Mouse (Mus musculus): ENCODE measurements at regions not wholly inside any gene's neighbourhood (a gene's known extent, or its start where the extent isn't known, plus 50 kb on each side); places are given as distances from the start of the nearest gene placed in this dataset.

- Histone ChIP-seq H3K79me2 (ENCODE audit: control insufficient read depth, insufficient read depth) (no peaks in the 10 kb centered on the region), H3K36me3 (ENCODE audit: control insufficient read depth, insufficient read depth) (no peaks in the 10 kb centered on the region), H3K27me3 (ENCODE audit: control insufficient read depth, insufficient read depth, insufficient read length) (peaks cover 3% of the 10 kb centered on the region), H3K4me3 (ENCODE audit: insufficient read depth, poor library complexity, severe bottlenecking) (no peak overlapping the region), H3K79me3 (ENCODE audit: low read depth) (no peaks in the 10 kb centered on the region), H3ac (ENCODE audit: control insufficient read depth, insufficient read length, low read depth) (no peak overlapping the region)
- TF ChIP-seq CEBPB (IDR thresholded peaks at IDR 0.05; ENCODE audit: low read depth), result no peak
These were observed 242.0 kb downstream of the Cd83 start for GRCm38 (mm10) chr13:44026321-44027255.

DNA sequence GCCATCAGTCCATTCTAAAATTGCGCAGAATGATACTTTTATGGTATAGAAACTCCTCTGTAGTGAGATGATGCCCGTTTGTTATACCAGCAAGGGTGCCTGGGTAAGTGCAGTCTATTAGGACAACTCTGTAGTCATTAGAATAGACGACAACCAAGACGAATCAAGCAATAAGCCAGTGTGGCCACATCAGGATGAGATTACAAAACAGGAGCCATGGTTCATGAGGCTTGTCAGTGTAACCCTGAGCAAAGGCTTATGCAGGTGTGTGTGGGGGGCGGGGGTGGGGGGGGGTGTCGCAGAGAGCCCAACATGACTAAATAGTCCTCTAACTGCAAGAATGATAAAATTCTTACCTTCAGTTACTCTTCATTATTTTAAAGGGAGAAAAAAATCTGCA is 243.5 kb downstream of the Cd83 start:
- Histone ChIP-seq H3K79me3 (ENCODE audit: low read depth) (no peaks in the 10 kb centered on the region), H3K4me3 (ENCODE audit: insufficient read depth, poor library complexity, severe bottlenecking) (no peak overlapping the region), H3K27me3 (ENCODE audit: control insufficient read depth, insufficient read depth, insufficient read length) (peaks cover 3% of the 10 kb centered on the region), H3K36me3 (ENCODE audit: control insufficient read depth, insufficient read depth) (no peaks in the 10 kb centered on the region), H3ac (ENCODE audit: control insufficient read depth, insufficient read length, low read depth) (no peak overlapping the region), H3K79me2 (ENCODE audit: control insufficient read depth, insufficient read depth) (no peaks in the 10 kb centered on the region)
- no peak for TF ChIP-seq MYOD1 (IDR thresholded peaks at IDR 0.05; ENCODE audit: control insufficient read depth, insufficient read length, low read depth)
- no peak for TF ChIP-seq FOSL1 (IDR thresholded peaks at IDR 0.05; ENCODE audit: insufficient read depth, low read length, poor library complexity, severe bottlenecking)
- TF ChIP-seq CEBPB (IDR thresholded peaks at IDR 0.05; ENCODE audit: low read depth), result no peak
- no peak for TF ChIP-seq MAX (IDR thresholded peaks at IDR 0.05)
- no peak for TF ChIP-seq USF1 (IDR thresholded peaks at IDR 0.05; ENCODE audit: low read depth)
- TF ChIP-seq MYOG (IDR thresholded peaks at IDR 0.05; ENCODE audit: control insufficient read depth, extremely low read depth, insufficient read length), result no peak
- no peak for TF ChIP-seq CTCF (IDR thresholded peaks at IDR 0.05; ENCODE audit: control insufficient read depth, insufficient read depth, insufficient read length)

DNA sequence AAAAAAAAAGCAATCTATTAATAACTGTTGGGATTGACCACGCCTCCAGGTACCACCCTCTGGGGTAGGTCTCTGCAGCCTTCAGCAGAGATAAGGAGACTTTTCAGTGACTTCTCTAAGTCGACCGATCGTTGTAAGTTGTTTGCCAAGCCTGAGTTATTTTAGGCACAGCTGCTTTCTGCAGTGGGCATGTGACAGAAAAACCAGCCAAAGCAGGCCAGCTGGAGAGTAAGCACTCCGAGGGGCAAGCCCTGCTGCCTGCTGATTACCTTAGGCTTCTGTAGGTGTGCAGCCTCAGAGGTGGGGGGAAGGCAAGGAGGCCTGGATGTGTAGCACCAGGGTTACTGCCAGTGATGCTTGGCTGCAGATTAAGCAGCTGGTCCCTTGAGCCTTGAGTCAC is 246.0 kb downstream of the Cd83 start:
- Histone ChIP-seq H3ac (ENCODE audit: control insufficient read depth, insufficient read length, low read depth) (no peak overlapping the region), H3K79me2 (ENCODE audit: control insufficient read depth, insufficient read depth) (no peaks in the 10 kb centered on the region), H3K36me3 (ENCODE audit: control insufficient read depth, insufficient read depth) (no peaks in the 10 kb centered on the region), H3K4me3 (ENCODE audit: insufficient read depth, poor library complexity, severe bottlenecking) (no peak overlapping the region), H3K27me3 (ENCODE audit: control insufficient read depth, insufficient read depth, insufficient read length) (peaks cover 3% of the 10 kb centered on the region), H3K79me3 (ENCODE audit: low read depth) (no peaks in the 10 kb centered on the region)
- TF ChIP-seq MAX (IDR thresholded peaks at IDR 0.05), result no peak
- TF ChIP-seq FOSL1 (IDR thresholded peaks at IDR 0.05; ENCODE audit: insufficient read depth, low read length, poor library complexity, severe bottlenecking), result no peak
- TF ChIP-seq USF1 (IDR thresholded peaks at IDR 0.05; ENCODE audit: low read depth), result no peak
- no peak for TF ChIP-seq MYOD1 (IDR thresholded peaks at IDR 0.05; ENCODE audit: control insufficient read depth, insufficient read length, low read depth)
- TF ChIP-seq CTCF (IDR thresholded peaks at IDR 0.05; ENCODE audit: control insufficient read depth, insufficient read depth, insufficient read length), result no peak

DNA sequence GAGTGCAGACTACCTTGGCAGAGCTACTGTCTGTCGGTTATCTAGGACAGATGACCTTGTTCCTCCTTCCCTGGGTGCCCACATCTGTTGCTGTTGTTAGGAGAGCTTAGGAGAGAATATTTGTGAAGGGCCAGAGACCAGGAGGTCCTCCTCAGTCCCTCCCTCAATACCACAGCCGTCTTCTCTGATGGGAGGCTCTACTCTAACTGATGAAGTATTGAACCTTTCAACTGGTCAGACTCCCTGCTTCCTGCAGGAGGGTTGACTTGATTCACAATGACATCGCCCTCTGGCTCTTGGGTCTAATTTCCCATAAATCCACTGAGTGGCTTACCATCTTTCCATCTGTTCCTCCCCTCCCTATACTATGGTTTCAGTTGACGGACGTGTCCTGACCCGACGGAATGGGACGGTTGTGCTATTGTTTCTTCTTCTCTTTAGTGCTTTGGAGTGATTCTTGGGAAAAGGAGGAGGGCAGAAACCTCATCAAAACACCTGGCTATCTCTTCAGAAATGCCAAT is 253.3 kb downstream of the Cd83 start:
- no peak overlapping the region for H3ac ChIP-seq (ENCODE audit: control insufficient read depth, insufficient read length, low read depth)
- TF ChIP-seq MYOD1 (IDR thresholded peaks at IDR 0.05; ENCODE audit: control insufficient read depth, insufficient read length, low read depth), result no peak
- no peak for TF ChIP-seq FOSL1 (IDR thresholded peaks at IDR 0.05; ENCODE audit: insufficient read depth, low read length, poor library complexity, severe bottlenecking)
- TF ChIP-seq CEBPB (IDR thresholded peaks at IDR 0.05; ENCODE audit: low read depth), result no peak
- TF ChIP-seq USF1 (IDR thresholded peaks at IDR 0.05; ENCODE audit: low read depth), result no peak
- no peak for TF ChIP-seq MAX (IDR thresholded peaks at IDR 0.05)
- TF ChIP-seq CTCF (IDR thresholded peaks at IDR 0.05; ENCODE audit: control insufficient read depth, insufficient read depth, insufficient read length), result no peak
- no peak for TF ChIP-seq MYOG (IDR thresholded peaks at IDR 0.05; ENCODE audit: control insufficient read depth, extremely low read depth, insufficient read length)
- no peak overlapping the region for H3K4me3 ChIP-seq (ENCODE audit: insufficient read depth, poor library complexity, severe bottlenecking)
- no peaks in the 10 kb centered on the region for H3K79me3 ChIP-seq (ENCODE audit: low read depth)
- no peaks in the 10 kb centered on the region for H3K27me3 ChIP-seq (ENCODE audit: control insufficient read depth, insufficient read depth, insufficient read length)
- H3K36me3 ChIP-seq (ENCODE audit: control insufficient read depth, insufficient read depth), result no peaks in the 10 kb centered on the region
- no peaks in the 10 kb centered on the region for H3K79me2 ChIP-seq (ENCODE audit: control insufficient read depth, insufficient read depth)

DNA sequence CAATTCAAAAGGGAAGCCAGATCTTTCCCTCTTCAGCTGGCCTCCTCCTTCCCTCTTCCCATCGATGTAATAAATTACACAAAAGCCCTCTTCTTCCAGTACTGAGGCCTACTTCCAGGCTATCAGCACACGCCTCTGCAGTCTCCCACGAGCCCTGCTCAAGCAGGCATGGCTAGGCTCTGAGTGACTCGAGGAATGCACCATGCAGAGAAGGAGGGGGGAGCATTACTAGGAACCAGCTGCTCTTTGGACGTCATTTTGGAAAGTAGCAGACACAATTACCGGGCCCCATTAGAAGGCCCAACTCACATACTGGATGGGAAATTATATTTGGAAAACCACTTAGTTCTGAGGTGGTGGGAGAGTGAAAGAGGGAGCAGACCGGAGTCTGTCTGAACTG is 253.7 kb downstream of the Cd83 start:
- Histone ChIP-seq H3K79me3 (ENCODE audit: low read depth) (no peaks in the 10 kb centered on the region), H3K79me2 (ENCODE audit: control insufficient read depth, insufficient read depth) (no peaks in the 10 kb centered on the region), H3K36me3 (ENCODE audit: control insufficient read depth, insufficient read depth) (no peaks in the 10 kb centered on the region), H3K4me3 (ENCODE audit: insufficient read depth, poor library complexity, severe bottlenecking) (no peak overlapping the region), H3K27me3 (ENCODE audit: control insufficient read depth, insufficient read depth, insufficient read length) (no peaks in the 10 kb centered on the region), H3ac (ENCODE audit: control insufficient read depth, insufficient read length, low read depth) (no peak overlapping the region)
- TF ChIP-seq MYOG (IDR thresholded peaks at IDR 0.05; ENCODE audit: control insufficient read depth, extremely low read depth, insufficient read length) (no peak), MAX (IDR thresholded peaks at IDR 0.05) (no peak), MYOD1 (IDR thresholded peaks at IDR 0.05; ENCODE audit: control insufficient read depth, insufficient read length, low read depth) (no peak), CEBPB (IDR thresholded peaks at IDR 0.05; ENCODE audit: low read depth) (no peak), CTCF (IDR thresholded peaks at IDR 0.05; ENCODE audit: control insufficient read depth, insufficient read depth, insufficient read length) (no peak), USF1 (IDR thresholded peaks at IDR 0.05; ENCODE audit: low read depth) (no peak)

DNA sequence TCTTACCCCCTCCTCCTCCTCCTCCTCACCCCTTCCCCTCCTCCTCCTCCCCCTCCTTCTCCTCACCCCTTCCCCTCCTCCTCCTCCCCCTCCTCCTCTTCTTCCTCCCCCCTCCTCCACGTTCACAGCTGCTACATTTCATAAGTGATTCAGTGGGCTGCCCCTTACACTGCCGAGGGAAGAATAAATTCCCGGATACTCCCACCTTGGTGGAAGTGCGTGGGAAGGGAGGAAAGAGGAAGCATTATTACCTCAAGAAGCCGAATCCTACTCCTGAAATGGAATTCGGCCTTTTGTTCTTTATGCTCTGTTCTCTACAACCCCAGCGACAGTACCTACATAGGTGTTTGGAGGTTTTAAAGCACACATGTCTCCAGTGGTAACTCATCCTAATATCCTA is 256.1 kb downstream of the Cd83 start:
- TF ChIP-seq USF1 (IDR thresholded peaks at IDR 0.05; ENCODE audit: low read depth) (no peak), MYOD1 (IDR thresholded peaks at IDR 0.05; ENCODE audit: control insufficient read depth, insufficient read length, low read depth) (no peak), MYOG (IDR thresholded peaks at IDR 0.05; ENCODE audit: control insufficient read depth, extremely low read depth, insufficient read length) (no peak), FOSL1 (IDR thresholded peaks at IDR 0.05; ENCODE audit: insufficient read depth, low read length, poor library complexity, severe bottlenecking) (no peak), CEBPB (IDR thresholded peaks at IDR 0.05; ENCODE audit: low read depth) (no peak), MAX (IDR thresholded peaks at IDR 0.05) (no peak), CTCF (IDR thresholded peaks at IDR 0.05; ENCODE audit: control insufficient read depth, insufficient read depth, insufficient read length) (no peak)
- no peaks in the 10 kb centered on the region for H3K79me3 ChIP-seq (ENCODE audit: low read depth)

More for the DNA sequence above, 256.1 kb downstream of the Cd83 start:
- Histone ChIP-seq H3ac (ENCODE audit: control insufficient read depth, insufficient read length, low read depth) (no peak overlapping the region), H3K4me3 (ENCODE audit: insufficient read depth, poor library complexity, severe bottlenecking) (no peak overlapping the region), H3K27me3 (ENCODE audit: control insufficient read depth, insufficient read depth, insufficient read length) (no peaks in the 10 kb centered on the region), H3K79me2 (ENCODE audit: control insufficient read depth, insufficient read depth) (no peaks in the 10 kb centered on the region), H3K36me3 (ENCODE audit: control insufficient read depth, insufficient read depth) (no peaks in the 10 kb centered on the region)

Data from C2C12 (cell line).